Mouse (Mus musculus) thymus, postnatal 4 days (tissue): ENCODE results near the gene Otof.

Experiments used
- DNase-seq: peaks from one replicate; pipeline ENCODE4 v3.0.0; 2021

The Otof gene

GRCm38 (mm10) chr5:30423572-30424244 lies 38.0 kb downstream of the Otof start:
- peak; percentile 79 for DNase-seq

- no peak for DNase-seq
These were observed 38.6 kb downstream of the Otof start for GRCm38 (mm10) chr5:30423121-30423520.

- no peak for DNase-seq
These were observed 45.1 kb downstream of the Otof start for GRCm38 (mm10) chr5:30416665-30417064.

- DNase-seq: no peak
These were observed 45.9 kb downstream of the Otof start for GRCm38 (mm10) chr5:30415876-30416275.

- no peak for DNase-seq
These were observed 46.4 kb downstream of the Otof start for GRCm38 (mm10) chr5:30415381-30415780.

GRCm38 (mm10) chr5:30411524-30411923 lies 50.2 kb downstream of the Otof start:
- no peak for DNase-seq

- peak; percentile 32 for DNase-seq
These were observed 54.9 kb downstream of the Otof start for GRCm38 (mm10) chr5:30406876-30407275.

- no peak for DNase-seq
These were observed 60.6 kb downstream of the Otof start for GRCm38 (mm10) chr5:30401165-30401564.

- DNase-seq: no peak
These were observed 61.2 kb downstream of the Otof start for GRCm38 (mm10) chr5:30400521-30400920.

GRCm38 (mm10) chr5:30391473-30391872 lies 70.3 kb downstream of the Otof start:
- DNase-seq: peak; percentile 88

- no peak for DNase-seq
These were observed 71.9 kb downstream of the Otof start for GRCm38 (mm10) chr5:30389836-30390235.

- DNase-seq: no peak
These were observed 74.0 kb downstream of the Otof start for GRCm38 (mm10) chr5:30387726-30388125.

GRCm38 (mm10) chr5:30382876-30383275 lies 78.9 kb downstream of the Otof start:
- DNase-seq: no peak

GRCm38 (mm10) chr5:30369426-30369825 lies 92.3 kb downstream of the Otof start:
- DNase-seq: peak; percentile 73

GRCm38 (mm10) chr5:30367405-30367804 lies 94.3 kb downstream of the Otof start:
- no peak for DNase-seq

- no peak for DNase-seq
These were observed 103.2 kb downstream of the Otof start for GRCm38 (mm10) chr5:30358436-30359099.

- DNase-seq: no peak
These were observed 105.1 kb downstream of the Otof start for GRCm38 (mm10) chr5:30356647-30357046.

- DNase-seq: no peak
These were observed 106.1 kb downstream of the Otof start for GRCm38 (mm10) chr5:30355559-30356159.

- peak; percentile 51 for DNase-seq
These were observed 106.6 kb downstream of the Otof start for GRCm38 (mm10) chr5:30355114-30355513.

- DNase-seq: peak; percentile 74
These were observed 108.1 kb downstream of the Otof start for GRCm38 (mm10) chr5:30353605-30354004.

- no peak for DNase-seq
These were observed 117.8 kb downstream of the Otof start for GRCm38 (mm10) chr5:30343886-30344285.

GRCm38 (mm10) chr5:30343107-30343506 lies 118.6 kb downstream of the Otof start:
- DNase-seq: peak; percentile 91

- DNase-seq: peak; percentile 41
These were observed 119.1 kb downstream of the Otof start for GRCm38 (mm10) chr5:30342601-30343015.
